Mouse (Mus musculus): ENCODE results near the gene Gzmk.
"Not testable (repeated sequence)": the region's sequence is repeated elsewhere in the genome, so short reads cannot be mapped to it uniquely, and the experiment has no call there.

The Gzmk gene

DNA sequence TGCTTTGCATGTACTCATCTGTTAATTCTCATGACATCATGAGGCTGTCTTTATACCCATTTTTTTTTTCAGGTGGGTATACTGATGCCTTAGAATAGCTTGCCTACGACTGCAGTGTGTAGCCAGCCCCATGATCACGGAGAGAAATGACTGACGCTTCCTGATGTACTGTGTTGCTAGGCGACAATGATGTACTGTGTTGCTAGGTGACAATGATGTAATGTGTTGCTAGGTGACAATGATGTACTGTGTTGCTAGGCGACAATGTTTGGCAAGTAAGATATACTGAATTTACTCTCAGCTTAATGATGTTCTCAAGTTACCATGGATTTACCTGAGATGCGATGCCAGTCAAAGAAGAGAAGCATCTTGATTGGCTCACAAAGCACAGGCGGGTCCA, at the start of gene Gzmk:
Gzmk (minus strand) TSS at position 98 of the 400 bp plus-strand sequence.
- DNase-seq: no peak

DNA sequence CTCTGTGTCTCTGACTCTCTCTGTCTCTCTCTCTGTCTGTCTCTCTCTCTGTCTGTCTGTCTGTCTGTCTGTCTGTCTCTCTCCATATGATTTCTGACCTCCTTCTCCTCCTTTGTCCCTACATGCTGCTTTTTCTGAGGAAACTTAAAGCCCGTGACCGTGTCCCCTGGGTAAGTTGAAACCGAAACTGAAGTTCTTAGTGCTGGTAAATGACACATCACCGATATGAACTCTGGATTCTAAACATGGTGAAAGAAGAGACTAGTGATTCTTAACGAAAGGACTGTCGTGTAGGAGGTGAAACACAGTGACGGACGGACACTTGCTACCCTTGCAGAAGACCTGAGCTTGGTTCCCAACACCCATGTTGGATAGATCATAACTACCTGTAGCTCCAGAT, 45.5 kb upstream of the Gzmk start:
- DNase-seq: no peak

DNA sequence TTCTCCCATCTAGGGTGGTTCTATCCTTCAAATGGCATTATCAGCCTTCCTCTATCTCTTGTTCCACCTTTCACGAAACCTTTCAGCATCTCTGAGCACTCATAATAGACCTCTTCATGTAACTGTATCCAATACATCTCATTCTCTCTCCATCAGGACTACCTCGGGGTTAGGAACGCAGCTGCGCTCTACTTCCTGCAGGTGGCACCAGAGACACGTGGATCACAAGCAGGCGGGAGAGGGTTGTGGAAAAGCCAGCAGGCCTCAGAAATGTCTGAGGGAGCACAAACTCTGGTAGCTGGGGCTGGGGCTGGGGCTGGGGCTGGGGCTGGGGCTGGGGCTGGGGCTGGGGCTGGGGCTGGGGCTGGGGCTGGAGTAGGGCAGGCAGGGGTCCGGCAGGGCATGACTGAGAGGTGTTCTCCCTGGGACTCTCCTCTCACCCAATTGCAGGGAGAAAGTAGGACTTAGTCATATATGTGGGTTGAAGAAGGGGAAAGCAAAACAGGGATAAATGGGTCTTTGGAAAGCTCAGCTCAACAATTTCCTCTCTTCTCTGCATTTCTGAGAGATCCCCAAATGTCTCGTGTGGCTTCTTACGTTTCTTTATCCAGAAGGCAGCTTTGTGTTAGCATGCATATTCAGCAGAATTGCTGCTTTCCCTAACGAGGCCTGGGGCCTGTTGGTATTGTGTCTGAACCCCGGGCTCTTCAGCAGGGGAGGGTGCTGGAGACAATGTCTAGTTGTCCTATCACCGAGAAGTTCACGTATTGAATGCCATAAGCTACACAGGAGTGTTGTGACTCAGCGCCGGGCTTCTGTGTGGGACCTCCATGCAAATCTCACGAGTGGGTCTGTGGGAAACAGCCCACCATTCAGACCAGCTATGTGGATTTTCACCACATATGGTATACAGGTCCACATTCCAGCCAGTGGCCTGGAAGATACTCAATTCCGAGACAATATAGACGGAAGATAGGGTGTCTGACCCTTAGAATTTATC, 44.4 kb upstream of the Gzmk start:
- peak; percentile 82 for DNase-seq

DNA sequence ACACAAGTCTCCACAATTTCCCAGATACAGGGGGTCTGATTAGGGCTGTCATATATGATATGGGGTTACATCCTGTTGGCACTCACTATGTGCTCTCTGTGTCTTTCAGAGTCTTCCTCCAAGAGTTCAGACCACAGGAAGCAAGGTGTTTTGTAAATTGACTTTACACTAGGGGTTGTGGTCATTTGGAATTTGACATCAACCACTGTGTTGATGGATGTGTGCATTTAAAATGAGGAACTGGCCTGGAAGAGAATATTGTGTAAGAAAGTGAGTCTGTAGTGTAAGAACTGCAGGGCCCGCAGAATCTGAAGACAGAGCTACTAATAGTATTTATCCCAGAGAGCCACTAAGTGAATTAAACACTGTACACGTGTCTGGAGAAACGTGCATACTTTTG, 41.5 kb upstream of the Gzmk start:
- no peak for DNase-seq

DNA sequence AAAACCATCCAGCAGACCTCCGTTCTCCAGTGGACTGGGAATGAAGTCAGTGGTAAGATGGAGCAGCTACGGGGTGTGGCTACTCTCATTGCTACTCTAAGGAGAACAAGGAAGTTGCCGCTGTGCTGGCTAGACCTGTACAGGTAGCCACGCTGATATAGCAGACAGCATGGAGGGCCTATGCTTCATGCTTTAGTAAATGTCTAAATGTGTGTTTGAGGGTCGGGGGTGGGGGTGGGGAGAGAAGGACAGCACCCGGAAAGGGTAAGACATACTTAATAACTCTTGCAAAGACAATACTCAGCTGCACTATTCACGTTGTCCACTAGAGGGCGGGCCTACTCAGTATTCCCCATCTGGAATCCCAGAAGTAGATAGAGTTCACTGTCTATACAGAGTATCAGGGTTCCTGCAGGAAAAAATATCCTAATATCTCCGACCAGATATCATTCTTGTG, 40.8 kb upstream of the Gzmk start:
- DNase-seq: peak; percentile 72

DNA sequence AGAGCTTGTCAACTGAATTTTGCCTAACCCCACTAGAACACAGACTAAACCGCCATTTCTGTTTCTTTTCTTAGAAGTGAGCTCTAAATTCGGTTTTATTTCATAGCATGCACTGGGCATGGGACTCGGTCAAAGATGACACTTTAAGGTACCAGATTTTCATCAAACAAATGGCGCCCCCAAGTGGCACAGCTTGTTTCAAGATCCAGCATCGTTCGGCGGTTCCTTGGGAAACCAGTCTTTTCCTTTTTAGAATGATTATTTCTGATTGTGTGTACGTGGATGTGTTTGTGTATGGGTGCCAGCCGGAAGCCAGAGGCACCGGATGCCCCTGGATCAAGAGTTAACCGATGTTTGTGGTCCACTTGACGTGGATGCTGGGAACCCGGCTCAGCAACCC, 39.5 kb upstream of the Gzmk start:
- peak; percentile 52 for DNase-seq

DNA sequence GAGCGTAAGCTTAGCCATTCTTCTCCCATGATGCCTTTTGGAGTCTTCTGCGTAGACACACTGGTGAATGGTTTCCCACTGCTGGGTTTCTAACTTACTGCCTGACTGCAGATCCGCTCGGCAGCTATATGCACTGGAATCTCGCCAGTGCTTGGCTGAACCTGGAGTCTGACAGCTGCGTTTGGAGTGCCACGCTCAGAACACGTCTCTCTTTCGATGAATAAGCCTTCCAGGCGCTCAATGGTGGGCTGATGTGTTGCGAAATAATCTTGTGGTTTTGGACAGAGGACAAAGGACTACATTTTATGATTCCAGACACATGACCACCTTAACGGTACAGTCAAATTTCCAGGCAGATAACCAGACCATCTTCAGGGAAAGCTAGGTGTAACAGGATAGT, 37.1 kb upstream of the Gzmk start:
- DNase-seq: no peak

DNA sequence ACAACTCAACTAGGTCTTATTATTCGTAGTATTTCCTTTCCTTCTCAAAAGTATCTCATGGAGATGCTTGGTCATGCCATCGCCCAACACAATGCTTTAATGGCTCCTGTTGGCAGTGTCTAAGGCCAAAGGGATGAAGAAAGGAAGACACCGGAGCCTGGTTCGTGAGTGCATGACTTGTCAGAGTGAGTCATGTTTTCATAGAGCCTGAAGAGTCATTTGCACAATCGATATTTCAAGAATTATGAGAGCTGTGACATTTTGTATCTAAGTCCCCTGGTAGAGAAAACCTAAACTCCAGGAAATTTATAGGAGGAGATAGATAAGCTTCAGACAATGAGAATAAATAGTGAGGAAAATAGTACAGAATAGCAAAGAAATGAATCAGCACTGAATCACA, 33.5 kb upstream of the Gzmk start:
- DNase-seq: no peak

DNA sequence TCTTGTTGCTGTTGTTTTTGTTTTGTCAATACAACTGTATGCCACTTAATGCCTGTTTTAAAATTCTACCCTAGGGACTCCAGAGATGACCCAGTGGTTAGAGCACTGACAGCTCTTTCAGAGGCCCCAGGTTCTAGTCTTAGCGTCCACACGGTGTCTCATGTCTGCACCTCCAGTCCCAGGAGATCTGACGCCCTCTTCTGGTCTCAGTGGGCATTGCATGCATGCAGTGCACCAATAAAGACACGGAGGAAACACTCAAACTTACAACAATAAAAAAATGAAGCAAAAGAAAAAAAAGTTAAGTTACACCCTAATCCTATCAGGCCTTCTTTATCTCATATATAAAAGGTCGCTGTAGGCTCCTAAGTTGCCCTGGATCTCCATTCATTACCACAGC, 31.5 kb upstream of the Gzmk start:
- no peak for DNase-seq

DNA sequence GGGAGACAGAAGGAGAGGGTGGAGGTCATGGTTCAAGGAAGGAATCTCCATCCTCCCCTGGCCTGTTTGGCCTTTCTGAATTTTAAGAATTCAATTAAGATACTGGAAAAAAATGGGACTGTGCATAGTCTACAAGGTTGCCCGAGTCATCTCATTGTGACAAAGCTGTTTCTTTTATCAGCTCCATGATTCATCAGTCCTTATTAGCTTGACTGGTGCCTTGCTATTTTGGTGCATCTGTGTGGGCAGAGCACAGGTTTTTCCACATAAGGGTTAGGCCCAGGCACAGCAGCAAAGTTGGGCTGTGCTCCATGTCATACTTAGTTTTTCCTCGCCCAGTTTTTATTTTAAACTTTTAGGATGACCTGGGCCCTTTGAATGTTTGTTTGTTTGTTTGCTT, 31.1 kb upstream of the Gzmk start:
- no peak for DNase-seq

DNA sequence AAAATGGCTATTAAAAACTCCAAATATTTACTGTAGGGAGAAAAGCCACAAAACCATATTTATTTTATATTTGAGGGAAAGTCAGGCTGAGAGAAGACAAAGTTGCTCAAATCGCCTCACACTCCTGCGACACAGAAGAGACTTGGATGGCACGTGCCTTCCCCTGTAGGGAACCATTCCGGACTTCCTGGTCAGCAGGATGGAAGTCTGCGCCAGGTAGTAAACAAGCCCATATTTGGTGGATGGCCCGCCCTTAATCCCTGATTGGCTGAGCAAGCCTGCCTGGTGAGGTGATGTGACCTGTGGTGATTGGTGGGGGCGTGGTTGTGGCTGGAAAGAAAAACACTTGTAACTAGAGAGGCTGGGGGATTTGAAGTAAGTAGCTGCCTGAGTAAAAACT, 26.9 kb upstream of the Gzmk start:
- not testable (repeated sequence) for DNase-seq

DNA sequence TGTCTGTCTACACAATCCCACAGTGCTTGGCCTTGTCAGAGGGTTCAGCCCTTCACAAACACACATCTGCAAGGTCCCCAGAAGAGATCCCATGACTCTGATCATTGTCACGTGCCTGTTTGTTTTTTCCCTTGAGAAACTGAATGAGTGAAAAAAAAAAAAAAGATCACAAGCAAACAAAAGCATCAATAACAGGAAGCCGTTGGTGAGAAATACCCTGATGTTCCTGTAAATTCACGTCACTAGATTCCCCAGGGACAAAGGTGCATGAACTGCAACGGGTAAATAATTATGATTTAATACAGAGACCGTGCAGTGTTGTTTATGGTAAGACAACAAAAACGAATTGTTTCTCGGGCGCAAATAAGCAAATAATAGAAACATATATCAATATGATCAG, 19.3 kb upstream of the Gzmk start:
- DNase-seq: peak; percentile 21

DNA sequence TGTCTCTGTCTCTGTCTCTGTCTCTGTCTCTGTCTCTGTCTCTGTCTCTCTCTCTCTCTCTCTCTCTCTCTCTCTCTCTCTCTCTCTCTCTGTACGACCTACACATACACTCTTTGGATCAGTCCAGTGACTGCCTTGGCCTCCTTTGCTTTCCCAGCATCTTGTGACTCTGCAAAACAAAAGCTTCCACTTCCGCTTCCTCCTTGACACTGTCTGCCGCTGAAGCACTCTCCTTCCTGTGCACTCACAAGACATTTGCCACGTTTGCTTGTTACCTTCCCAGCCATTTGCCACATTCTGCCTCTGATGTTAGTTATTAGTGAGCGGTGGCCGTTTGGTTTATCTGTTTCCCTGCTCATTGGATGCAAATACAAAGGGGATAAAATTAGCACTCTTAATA, 16.4 kb upstream of the Gzmk start:
- no peak for DNase-seq

DNA sequence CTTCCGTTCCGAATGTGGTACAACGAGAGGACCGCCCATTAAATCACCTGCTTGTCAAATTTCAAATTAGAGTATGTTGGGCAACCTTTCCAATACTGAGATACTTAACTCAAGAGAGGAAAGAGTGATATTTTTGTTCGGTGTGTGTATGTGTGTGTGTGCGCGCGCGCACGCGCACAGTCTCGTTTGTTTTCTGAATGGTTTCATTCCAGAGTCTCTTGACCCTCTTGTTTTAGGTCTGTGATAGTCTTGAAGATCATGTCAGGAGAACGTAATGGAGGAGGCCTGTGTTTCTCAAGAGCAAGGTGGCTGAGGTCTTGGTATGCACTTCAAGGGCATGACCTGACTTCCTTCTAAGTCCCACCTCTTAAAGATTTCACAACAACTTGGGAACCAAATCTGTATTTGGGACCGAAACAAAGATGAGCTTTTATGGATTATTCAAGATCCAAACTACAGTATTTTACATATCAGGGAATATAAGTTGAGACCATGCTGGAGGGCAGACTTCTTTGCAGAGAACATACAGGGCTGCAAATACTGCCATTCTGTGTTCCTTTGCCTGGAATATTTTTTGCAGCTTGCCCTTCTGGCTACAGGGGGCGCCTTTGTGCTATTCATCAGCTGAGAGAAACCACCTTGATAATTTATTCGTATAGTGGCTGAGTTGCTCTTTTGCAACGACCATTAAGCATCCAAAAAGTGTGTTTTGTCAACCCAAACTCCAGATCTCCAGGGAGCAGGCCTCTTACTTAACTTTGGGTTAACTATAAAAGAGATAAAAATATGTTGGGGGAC, 2.2 kb upstream of the Gzmk start:
- no peak for DNase-seq

DNA sequence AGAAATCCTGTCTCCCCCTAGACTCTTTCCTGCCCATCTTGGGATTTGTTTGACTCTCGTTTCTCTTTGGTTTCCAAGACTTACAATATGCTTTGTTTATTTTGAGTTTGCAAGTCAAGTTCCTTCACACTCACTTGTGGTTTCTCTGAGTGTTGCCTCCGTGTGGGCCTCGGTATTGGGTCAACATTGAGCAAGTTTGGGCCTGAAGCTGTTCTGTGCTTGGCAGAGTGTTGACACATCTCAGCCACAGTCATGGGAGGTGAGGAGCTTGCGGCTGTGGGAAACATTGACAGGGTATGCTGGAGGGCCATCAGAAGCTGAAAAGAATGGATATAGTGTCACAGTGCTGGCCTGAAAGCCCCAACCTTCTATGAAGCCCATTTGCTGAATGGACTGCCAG, 1.4 kb upstream of the Gzmk start:
- DNase-seq: no peak

DNA sequence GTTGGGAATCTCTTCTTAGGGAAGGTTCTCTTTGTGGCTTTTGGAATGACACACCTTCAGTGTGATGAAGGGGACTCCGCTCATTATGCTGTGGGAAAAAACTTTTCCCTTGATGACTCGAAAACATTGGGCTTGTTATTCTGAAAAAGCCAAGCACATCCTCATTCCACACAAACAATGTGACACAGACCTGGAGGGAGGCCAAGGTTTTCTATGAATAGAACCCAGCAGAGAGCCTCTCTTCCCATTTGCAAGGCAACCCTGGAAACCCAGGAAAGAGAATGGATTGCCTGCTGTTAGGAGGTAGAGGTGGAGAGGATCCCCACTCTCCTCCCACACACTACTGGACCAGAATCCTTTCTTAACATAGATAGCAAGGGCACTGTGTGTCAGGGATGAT, 1.6 kb downstream of the Gzmk start:
- DNase-seq: peak; percentile 84

DNA sequence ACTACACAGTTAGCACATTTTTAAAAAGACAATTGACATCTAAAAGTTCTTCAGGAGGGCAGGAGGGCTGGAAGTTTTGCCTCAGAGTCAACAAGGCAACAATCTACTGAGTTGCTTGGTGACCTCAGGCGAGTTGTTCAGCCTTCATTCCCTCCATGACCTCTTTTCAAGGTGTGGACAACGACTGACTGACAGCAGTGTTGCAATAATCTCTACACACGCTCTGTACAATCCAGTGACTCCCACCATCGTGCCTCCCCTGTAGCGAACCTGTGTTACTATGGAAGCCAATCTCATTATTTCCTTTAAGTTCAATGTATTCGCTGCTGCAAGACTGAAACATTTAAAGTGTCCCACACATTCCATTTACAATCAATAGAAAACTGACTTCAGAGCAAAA, 3.9 kb downstream of the Gzmk start:
- no peak for DNase-seq

DNA sequence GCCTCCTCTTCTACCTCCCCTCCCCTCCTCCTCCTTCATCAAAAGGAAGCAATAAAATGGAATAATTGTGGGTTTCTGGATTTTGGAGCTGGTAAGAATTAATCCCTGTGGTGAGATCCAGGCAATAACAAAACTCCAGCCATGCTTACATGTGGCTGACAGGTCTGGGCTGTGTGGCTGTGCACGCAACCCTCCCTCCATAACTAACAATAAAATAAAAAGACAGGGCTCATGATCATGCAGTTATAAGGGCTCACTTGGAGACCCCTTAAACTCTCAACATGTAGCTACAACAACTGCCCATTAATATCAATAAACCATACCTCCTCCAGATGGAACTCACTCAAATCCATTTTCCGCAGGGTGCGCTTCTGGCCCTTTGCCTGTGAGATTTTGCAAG, 11.8 kb downstream of the Gzmk start:
- no peak for DNase-seq

DNA sequence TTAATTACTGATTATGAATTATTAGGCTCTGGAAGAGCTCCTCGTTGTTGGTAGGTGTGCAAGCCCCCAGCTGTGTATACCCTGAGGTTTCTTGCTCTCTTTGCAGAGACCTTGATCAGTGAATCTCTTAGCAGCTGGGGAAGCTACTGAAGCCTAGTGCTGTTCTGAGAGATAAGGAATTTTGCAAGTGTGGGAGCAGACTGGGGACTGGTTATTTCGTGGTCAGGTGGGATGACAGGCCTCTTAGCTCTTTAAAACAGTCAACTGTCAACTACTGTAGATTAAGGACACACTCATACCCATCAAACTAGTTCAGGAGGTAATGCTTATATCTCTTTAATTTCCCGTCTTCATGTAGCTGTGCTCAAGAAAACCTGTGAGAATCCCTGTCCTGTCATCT, 13.3 kb downstream of the Gzmk start:
- no peak for DNase-seq

DNA sequence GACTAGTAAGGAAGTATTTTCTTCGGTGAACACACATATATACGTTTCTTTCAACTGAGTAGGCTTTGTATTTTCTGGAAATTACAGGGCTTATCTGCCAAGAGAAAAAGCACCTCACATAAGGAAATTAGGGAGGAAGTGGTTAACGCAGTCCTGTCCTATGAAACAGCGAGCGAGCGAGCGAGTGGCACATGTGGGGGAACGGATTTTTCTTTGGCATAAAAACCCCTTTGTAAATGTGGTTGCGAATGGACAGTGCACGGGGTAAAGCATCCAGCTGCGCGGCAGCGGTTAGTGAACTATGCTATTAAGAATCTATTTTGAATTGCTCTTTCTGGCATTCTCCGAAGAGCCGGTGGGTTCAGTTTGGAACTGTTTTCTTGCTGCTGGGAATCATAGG, 14.4 kb downstream of the Gzmk start:
- DNase-seq: no peak

DNA sequence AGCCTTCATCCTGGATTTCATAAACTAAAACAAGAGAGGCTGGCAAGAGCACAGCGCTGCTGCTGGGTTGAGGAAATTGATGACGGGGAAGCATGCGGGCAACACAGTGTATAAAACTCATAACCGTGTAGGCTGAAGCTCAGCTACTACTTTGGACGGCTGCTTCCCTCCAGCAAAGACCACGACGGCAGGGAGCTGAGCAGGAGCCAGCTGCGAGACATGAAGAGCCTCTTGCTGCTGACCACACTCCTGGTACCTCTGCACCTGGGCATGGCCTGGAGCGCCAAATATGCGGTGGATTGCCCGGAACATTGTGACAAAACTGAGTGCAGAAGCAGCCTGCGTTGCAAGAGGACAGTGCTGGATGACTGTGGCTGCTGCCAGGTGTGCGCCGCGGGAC, 16.1 kb downstream of the Gzmk start, which contains the start of gene Esm1:
Esm1 (plus strand) TSS at position 36 of the 400 bp plus-strand sequence.
- DNase-seq: peak; percentile 19

DNA sequence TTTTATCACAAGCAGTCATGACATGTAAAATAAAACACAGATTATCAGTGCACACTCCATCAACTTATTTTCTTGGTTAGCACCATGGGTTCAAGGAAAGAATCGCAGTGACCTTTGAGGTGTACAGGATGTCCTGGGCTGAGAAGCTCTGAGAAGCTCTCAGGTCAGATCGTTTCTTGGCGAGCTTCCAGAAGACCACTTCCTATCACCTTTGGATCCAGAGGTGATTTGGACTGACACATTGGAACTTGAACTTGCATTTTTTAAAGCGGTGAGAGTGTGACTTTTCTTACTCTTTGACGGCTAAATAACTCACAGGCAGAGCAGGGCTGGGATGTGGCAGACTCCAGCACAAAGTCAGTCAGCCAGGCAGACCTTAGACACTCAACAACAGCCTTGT, 20.4 kb downstream of the Gzmk start:
- peak; percentile 36 for DNase-seq

DNA sequence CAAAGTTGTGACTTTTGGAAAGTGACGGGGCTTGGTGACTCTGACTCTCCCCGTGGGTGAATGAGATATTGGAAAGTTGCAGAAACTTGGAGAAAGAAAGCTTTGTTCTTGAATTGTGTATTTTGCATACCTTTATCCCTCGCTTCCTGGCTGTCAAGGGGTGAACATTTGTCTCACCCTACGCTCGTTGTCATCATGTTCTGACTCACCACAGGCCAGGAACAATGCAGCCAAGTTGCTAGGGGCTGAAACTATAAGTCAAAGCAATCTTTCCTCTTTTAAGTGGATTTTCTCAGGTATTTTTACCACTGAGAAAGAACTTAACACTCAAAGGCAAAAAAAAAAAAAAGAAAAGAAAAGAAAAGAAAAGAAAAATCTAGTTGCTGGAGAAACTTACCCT, 22.6 kb downstream of the Gzmk start:
- no peak for DNase-seq

DNA sequence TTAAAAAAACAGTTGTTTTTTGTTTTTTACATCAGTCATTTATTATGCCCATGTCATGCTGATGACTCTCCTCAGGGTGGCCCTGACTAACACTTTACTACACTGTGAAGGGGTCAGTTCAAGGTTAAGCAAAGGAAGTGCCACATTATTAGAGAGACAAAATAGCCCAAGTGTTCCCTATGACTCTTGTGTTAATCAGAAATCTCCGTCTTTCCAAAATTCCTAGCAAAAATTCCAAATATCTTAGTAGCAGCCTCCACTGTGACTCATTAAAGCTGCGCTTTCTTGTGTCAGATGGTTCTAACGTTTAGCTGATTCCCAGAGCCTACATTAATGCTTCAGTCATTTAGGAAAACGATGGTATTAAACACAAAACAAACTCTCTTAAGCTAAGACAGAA, 23.5 kb downstream of the Gzmk start:
- DNase-seq: no peak

Data from kidney, postnatal 14 days (tissue).